Mouse (Mus musculus) hindlimb bud, embryonic 11.5 days (tissue): Measurements from ENCODE around the gene Fxyd2.

Experiments
- DNase-seq: peaks from one replicate; pipeline ENCODE4 v3.0.0-alpha.2; 2012; ENCODE audit warnings: low read depth, low spot score; ENCODE audit errors: extremely low spot score

Fxyd2 gene

GRCm38 (mm10) chr9:45399434-45399833, at the start of gene Fxyd2:
Gene Fxyd2 (plus strand): TSS chr9:45399669.
- DNase-seq = no peak

GRCm38 (mm10) chr9:45349851-45350250, 49.6 kb upstream of the Fxyd2 start:
- no peak for DNase-seq

GRCm38 (mm10) chr9:45355192-45355591, 44.3 kb upstream of the Fxyd2 start:
- DNase-seq = no peak

DNA sequence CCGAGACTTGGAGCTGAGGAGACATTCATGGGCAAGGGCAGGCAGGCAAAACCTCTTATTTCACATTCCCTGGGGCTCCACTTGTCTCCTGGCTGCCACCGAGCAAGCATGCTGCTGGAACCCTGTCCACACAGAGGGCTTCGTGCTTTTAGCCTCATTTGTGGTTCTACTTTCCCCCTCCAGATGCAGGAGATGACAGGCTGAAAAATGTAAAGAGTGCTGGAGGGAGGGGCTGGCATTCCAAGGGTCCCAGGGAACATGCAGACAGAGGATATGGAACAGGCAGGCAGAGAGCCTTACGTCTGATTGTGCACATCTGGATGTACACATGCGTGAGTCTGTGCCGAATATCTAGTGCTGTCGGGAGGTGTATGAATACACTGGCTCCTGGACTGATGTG, 41.1 kb upstream of the Fxyd2 start:
- no peak for DNase-seq

GRCm38 (mm10) chr9:45362051-45362461, 37.4 kb upstream of the Fxyd2 start:
- DNase-seq = no peak

GRCm38 (mm10) chr9:45363639-45364214, 35.7 kb upstream of the Fxyd2 start:
- DNase-seq = no peak

DNA sequence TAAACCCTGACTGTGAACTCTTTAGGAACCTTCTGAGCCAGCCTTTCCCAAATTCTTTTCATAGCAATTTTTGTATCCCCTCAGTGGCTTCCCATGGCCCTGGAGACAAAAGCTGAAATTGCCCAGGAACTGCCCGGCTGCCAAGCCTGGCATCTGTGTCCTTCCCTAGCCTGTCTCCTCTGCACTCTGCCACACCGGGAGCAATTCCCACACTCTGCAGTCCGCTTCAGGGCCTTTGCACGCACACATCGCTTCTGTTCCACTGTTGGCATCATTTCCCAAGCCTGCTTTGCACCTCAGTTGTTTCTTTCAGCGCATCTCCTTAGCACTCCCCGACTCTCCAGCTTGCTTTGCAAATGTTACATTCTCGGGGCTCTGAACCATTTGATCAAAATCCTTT, 31.8 kb upstream of the Fxyd2 start:
- DNase-seq = no peak

DNA sequence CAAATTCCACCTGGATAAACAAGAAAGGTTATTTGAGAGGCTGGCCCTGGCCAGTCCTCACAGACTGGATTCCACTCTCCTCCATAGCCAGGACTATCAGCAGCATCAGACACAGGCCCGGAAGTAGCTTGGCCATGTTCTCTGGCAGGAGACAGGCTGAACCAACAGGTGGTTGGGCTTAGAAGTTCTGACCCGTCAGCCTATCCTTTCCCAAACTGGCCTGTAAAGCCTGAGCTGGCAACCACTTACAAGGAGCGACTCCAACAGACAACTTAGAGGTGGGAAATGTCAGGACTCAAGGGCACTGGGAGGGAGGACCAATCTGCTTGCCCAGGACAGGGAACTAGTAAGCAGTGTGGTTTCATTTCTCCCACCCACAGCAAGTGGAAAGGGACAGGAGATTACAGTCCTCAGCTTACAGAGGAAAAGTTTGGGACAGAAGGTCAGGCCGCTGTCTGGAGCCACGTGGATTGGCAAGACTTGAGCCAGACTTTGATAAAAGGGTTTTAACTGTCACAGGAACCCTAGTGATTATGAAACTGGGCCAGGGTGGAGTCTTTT, 31.0 kb upstream of the Fxyd2 start:
- no peak for DNase-seq

- no peak for DNase-seq
Observed at GRCm38 (mm10) chr9:45370117-45370561, 29.3 kb upstream of the Fxyd2 start, which contains the start of gene Fxyd6. Gene Fxyd6 (plus strand): TSS chr9:45370185.

GRCm38 (mm10) chr9:45370616-45371336, 28.7 kb upstream of the Fxyd2 start:
- DNase-seq = no peak

GRCm38 (mm10) chr9:45371337-45371707, 28.1 kb upstream of the Fxyd2 start:
- DNase-seq = peak; percentile 30

- no peak for DNase-seq
Observed at GRCm38 (mm10) chr9:45373896-45374295, 25.6 kb upstream of the Fxyd2 start.

GRCm38 (mm10) chr9:45374988-45375502, 24.4 kb upstream of the Fxyd2 start:
- DNase-seq = no peak

DNA sequence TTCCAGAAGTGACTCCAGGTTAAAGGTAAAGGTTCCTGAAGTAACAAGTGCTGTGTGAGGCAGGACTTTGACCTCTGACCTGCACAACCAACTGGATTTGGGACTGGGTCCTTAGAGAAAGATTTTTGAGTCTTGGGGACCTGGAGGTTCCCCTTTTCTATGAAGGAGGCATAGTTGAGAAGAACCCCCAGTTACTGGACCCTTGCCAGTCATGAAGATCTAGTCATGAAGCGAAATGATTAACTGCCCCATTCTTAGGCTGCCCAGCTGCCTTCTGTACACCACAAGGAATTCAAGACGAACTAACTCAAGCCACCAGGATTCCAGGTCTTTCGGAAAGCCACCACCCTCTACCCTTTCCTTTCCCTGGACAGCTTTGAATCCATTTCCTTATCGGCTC, 23.0 kb upstream of the Fxyd2 start:
- no peak for DNase-seq

- DNase-seq = no peak
Observed at GRCm38 (mm10) chr9:45376883-45377282, 22.6 kb upstream of the Fxyd2 start.

- DNase-seq = no peak
Observed at GRCm38 (mm10) chr9:45380411-45381251, 18.8 kb upstream of the Fxyd2 start.

GRCm38 (mm10) chr9:45382336-45382735, 17.1 kb upstream of the Fxyd2 start:
- no peak for DNase-seq

- DNase-seq = no peak
Observed at GRCm38 (mm10) chr9:45382834-45383233, 16.6 kb upstream of the Fxyd2 start.

DNA sequence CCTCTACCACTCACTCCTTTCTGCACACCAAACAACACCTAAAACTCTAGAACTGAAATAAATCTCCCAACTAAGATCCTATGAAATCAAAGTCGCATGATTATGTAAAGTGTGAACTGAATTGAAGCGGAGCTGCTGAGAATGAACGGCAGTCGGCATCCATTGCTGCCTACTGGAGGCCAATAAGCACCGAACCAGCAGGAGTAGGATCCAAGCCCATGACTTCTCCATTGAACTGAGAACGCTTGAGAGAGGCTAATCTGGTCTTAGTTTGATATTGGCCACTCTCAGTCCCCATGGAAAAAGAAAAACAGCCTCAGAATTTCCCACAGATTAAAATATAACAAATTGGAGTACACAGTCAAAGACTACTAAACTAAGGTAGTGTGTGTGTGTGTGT, 15.6 kb upstream of the Fxyd2 start:
- no peak for DNase-seq

DNA sequence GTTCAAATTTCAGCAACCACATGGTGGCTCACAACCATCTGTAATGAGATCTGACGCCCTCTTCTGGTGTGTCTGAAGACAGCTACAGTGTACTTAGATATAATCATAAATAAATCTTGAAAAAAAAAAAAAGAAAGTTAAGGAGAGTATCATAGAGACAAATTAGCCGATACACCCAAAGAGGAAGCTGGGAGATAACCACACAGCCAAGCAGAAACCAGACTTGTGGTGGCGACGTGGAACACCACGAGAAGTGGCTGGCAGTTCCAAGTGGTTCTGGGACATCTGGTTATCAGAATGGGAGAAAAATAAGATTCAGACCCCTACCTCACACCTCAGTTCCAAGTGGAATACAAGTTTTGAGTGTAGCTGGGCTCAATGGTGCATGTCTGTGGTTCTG, 12.8 kb upstream of the Fxyd2 start:
- DNase-seq = no peak

DNA sequence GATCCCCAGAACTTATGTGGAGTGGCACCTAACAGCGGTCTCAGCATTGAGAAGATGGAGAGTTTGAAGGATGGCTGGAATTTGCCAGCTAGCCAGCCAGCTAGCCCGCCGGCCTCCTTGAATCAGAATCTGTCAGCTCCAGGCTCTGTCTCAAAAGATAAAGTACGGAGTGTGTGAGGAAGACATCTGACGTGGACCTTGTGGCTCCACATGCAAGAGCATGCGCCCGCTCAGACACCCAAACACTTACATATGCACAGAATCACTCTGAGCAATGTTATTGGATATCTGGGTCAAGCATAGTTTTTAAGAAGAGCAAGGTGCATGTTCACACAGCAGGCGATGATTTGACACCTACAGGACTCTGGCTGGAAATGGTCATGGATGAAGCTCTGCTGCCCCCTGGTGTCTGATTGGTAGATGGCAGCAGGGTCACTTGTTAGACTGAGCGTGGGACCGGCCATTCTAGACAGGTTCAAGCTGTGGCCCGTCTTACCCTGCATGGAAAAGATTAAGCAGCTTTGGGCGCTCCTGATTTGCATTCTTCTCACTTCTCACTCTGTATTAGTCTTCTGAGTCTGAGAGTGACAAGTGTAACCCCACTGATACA, 11.0 kb upstream of the Fxyd2 start:
- no peak for DNase-seq
